Mouse (Mus musculus) heart, adult 9 months (tissue): ENCODE results near the gene Klrb1c.
"Not testable (repeated sequence)": the region's sequence is repeated elsewhere in the genome, so short reads cannot be mapped to it uniquely, and the experiment has no call there.

Experiments
- DNase-seq, 2 experiments: peaks; one replicate each; pipeline ENCODE4 v3.0.0; 2022; ENCODE audit warnings: low spot score in 2 of 2

Klrb1c gene

DNA sequence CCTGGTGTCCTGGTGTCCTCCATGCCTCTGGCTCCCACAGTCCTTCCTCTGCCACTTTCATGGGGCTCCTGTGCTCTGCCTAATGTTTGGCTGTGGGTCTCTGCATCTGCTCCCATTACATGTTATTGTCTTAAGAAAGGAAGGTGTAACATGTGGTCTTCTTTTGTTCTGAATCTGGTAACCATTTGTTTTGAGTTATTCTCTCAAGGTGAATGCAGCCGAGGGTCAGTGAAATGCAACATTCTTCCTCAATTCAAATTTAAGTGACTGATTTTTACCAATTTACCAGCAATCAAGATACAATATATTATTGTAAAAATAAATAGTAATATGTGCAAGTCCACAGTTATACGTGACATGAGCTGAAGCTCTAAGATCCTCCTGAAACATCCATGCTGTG, at the start of gene Klrb1c:
Klrb1c (minus strand) TSS at position 101 of the 400 bp plus-strand sequence.
- no peak for DNase-seq

DNA sequence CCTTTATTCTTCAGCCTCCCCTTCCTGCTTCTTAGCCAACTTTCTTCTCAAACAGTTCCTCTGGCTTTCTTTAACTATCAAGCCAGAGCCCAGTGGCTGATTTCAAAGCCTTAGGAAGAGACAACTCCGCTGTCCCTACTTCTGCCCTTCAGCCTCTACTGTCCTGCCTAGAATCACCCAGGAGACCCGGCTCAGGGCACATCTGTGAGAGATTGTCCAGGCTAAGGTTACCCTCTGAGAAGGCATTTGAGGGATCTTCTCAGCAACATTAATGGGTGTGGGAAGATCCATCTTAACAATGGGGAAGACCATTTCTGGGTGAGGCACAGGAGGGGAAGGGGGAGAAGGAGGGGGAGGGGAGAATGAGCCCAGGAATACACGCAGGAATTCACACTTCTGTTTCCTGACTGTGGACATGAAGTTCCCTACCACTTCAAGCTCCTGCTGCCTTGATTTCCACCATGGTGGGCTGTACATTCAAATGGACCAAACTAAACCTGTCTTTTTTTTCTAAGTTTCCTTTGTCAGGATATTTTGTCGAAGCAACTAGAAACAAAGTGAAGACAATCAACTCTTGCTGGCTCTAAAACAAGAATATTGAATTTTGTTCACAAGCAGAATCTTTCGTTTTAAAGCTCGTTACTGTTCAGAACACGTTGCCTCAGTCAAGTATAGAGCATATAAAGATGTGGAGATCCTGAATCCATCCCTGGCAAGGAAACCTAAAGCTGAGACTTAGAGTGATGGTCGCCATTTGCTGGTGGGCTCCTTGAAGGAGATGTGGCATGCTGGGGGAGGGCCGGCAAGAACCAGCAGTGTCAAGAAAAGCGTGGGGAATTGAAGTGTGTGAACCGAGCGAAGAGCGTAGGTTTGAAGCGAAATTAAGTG, 48.7 kb upstream of the Klrb1c start:
- DNase-seq = no peak

DNA sequence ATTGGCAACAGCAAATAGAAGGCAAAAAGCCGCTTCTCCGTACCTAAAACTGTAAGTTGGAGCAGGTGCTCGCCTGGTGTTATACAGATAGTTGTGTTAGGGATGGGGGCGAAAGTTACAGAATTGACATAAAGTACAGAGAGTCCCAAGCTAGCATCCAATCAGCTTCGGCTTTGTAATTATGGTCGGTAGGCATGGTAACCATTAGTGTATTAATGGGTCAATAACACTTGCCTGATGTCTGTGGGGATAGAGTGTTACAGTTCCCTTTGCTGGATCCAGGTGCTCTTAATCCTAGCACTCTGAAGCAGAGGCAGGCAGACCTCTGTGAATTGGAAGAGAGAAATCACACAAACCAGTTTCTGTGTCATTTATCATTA, 47.9 kb upstream of the Klrb1c start:
- no peak for DNase-seq

DNA sequence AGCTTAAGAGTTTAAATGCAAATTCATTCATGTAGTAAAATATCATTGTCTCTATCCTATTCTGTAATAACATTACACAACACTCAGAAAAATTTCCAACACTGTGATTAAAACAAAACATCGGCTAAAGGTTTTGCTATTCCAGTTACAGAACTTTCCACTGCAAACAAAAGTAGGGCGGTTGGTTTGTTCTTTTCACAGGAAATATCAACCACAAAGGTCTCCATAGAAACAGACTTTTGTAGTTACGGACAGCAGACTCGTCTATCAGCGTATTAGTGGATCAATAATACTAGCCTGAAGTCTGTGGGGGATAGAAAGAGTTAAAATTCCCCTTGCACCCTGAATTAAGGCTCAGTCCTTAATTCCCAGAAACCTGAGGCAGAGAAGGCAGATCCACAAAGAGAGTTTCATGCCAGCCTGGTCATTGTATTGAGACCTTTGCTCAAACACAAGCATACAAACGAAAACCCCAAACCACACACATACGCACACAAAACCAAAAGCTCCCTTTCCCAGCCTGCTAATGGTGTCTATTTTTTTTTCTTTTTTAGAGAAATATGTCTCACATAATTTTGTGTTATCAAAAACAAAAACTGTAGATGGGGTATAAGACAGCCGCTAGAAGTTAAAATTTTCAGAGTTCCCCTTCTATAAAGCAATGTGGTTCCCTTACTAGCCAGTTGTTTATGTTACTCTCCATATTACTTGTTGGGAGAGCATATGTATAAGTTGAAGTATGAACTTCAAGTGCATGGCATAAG, 47.4 kb upstream of the Klrb1c start:
- DNase-seq = no peak

DNA sequence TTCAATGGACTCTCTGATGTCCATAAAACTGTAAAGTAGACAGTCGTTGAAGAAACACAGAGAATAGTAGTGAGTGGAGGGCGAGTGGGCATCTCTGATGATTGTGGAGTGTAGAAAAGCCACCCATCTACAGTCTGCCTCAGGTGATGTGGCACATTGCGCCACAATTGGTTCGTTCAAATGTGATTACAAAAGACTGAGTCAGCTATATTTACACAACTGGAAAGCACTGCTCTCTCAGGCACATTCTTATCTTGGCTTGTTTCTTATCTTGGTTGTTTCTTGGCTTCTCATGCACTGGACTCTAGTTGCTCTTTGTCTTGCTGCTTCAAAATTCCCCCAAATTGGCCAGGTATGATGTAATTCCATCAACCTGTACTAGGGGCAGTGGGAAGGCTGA, 46.6 kb upstream of the Klrb1c start:
- DNase-seq = no peak

DNA sequence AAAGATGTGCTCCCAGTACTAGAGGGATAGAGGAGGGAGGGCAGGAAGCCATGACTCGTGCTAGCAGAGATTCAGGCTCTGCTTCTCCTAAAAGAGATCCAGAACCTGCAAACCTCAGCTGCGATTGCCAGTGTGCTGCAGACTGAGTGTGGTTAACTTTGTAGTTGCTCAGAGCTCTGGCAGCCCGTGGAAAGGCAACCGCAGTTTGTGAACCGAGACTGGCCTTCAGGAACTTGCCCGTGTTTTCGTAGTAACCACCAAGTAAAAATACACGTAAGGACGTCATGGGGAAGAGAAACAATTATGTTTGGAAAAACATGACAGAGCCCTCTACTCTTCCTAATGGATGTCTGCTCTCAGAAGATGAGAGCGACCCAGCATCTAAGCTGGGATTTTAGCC, 44.0 kb upstream of the Klrb1c start:
- DNase-seq = no peak

DNA sequence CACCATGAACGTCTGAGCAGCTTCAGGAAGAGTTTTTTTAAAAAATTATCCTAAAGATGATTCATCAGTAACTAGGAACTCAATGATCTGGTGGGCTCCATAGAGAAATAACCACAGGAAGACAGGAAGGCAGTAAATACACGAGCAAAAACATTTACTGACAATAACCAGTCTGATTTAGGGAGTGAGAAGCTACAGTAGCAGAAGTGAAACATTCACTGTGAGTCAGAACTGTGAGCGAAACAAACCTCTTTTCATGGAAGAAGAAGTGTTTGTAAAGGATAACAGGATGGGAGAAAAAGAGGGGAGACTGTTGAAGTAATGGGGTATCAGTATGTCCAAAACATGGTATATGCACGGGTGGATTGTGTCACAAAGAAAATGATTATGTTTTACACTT, 40.8 kb upstream of the Klrb1c start:
- DNase-seq = no peak

DNA sequence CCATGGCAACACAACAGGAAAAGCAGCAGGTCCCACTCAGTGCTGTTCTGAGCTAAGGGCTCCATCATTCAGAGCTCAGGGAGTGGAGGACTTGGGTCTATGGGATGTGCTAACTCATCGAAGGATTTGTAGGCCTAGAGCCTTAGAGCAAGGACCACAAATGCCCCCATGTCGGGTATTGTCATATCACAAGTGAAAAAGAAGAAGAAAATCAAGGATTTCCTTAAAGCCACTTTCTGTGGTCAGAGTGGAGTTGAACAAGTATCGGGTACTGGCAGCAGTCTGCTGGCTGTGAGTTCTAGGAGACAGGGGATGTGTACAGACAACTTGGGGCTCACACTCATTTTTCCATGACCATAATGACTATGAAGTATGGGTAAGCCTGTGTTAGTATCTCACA, 37.8 kb upstream of the Klrb1c start:
- no peak for DNase-seq

DNA sequence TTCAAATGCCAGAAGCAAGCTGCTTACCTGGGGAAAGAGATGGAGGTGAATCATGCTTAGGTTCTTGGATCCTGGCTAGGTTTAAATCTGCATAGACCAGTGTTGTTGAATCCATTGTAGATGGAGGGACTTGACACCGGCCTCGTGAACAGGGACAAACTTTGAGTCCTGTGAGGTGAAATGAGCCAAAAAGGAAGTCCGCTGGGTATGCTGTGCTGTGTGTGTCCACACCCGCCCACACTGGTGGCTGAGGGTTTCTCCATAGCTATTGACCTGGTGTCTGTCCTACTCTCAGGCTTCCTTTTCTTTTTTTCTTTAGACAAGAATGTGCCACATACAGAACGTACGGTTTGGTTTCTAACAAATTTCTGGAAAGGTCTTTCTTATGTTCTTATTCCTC, 37.1 kb upstream of the Klrb1c start, which contains the start of the genes Gm44511 and Klrb1b:
Gm44511 (minus strand) TSS at position 184 of the 400 bp plus-strand sequence.
Klrb1b (minus strand) TSS at position 200 of the 400 bp plus-strand sequence.
- no peak for DNase-seq

DNA sequence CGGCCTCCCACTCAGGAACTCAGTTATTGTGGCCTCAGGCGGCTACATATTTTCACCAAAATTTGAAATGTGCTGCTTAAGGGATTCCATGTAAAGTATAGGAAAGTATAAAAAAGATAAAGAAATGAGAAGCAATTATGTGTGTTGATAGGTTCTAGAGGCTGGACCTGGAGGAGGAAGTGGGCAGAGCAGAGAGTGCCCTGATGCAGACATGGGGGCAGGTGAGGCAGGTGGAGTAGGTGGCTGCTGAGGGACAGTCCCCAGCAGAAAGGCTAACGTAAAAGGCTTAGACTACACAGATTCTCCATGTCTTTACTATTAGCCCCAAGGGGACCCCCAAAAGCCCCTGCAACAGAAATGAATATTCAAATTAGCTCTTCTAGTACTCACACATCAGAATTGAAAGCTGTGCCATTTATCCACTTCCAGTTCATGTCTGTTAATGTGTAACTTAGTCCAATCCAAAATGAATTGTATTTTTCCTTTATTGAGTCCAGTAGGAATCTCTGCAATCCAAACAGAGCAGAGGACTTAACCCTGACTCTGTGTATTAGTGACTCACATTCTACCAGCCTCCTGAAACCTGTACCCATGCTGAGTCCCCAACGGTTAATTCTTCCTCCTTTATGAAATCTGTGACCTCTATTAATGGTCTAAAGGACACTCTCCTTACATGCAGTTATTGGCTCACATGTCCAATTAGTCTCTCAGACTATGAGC, 29.2 kb upstream of the Klrb1c start:
- DNase-seq = no peak

DNA sequence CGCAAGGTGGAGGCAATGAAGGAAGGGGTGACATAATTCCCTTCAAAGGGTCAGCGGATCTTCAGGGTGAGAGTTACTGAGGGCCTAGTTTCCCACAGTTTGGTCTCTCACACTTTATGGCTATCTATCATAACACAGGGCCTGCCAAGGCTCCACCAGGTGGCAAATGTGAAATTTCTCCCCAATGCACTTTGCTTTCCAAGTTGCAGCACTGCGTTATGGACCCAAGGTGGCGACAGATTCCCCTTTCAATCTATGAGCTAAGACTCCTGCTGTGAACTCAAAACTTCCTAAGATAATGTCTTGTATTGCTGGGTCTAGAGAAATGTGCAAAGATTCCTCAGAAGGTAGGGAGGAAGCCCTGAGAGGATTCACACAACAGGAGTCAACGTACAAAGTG, 19.5 kb upstream of the Klrb1c start:
- DNase-seq = no peak

DNA sequence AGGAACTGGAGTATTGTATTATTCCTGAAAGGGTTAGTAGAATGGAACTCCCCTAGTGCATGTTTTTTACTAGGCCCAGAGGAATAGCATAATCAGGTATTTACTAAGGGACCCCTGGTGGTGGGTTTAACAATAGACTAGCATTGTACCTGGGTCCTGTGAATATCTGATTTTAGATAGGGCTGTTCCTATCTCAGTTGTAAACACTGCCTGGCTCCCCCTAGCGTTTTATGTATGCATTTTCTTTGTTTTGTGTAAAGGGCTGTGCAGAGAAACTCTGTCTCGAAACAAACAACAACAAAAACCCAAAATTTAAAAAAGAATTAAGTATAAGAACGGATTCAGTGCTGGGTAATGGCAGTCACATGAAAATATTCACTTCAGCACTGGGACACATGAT, 18.0 kb upstream of the Klrb1c start:
- no peak for DNase-seq

DNA sequence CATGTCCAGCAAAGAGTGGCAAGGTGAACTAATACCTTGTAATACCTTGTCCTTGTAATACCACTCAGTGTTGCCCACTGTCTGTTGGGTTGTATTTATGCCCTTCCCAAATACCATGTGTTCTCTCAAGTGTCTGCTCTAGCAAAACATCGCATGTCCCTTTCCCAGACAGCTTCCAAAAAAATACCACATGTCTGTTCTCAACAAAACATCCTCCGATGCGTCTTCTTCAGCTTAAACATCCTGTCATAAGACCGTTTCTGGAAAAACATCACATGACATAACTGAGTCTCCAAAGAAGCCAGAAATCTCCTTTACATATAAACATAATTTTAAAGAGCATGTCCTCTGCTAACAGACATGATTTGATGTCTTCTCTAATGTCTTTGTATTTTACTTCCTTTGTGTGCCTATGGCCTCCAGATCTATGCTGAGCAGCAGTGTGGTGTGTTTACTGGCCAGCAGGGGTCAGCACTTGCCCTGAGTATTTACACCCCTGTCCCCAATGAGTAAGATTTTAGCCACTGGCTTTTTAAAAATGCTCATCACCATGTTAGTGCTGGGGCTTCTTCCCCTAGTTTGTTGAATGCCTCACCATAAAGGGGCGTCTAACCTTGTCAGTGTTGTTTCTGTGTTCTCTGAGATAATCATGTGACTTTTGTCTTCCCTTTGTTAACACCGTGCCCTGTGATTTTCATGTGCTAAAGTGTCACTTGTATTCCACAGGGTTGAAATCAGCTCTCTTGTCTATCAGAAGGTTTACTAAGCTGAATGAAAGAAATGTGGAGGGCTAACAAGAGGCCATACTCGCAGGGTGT, 16.0 kb upstream of the Klrb1c start:
- DNase-seq = peak; percentile 51 to 67

DNA sequence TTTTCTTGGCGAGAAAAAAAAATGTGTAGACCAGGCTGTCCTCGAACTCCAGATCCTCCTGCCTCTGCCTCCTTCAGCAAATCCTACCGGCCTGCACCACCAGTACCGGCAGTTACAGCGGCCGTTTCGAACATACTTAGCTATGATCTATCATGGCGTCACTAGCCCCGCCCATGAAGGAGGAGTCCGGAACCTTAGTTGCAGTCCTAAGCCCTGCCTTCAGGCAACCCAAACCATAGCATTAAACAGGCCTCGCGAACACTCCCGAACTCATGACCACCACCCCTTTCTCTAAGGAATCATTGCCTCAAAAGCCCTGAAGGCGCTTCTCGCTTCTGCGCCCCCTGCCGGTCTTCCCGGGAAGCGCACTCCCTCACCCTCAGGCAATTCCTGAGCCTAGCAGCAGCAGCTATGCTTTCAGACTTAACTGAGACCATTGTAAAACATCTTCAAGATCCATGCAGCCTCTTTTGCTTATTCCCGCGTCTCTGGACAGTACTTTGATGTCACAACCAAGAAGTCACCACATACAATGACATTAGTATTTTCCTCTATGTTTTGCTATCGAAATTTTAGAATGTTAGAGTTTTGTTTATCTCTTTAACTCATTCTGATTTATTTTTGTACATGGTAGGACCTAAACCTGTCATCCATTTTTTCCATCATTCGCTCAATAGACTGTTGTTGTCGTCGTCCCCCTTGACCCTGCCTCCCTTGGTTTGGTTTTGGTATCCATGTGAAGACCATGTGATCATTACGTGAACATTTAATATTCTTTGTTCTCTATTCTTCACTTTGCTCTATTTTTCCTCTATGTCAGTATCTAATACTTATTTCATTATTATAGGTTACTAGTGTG, 14.2 kb upstream of the Klrb1c start:
- peak; percentile 95 to 96 for DNase-seq

DNA sequence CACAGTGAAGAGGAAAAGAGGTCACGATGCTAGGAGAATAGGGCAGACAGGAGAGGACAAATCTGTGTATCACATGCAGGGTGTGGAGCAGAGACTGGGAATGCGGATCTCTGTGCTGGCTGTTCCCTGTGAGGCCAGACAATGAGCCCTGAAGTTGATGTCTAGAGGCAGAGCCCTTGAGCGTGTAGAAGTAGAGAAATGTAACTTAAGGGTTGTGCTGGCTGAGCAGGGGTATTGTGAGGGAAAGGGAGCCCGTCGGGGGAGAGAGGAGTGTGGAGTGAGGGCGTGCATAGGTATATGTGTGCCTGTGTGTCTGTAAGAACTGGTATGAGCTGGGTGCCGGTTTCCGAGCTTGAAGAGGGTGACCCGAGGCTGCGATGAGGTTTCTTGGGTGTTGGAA, 13.5 kb upstream of the Klrb1c start:
- DNase-seq = no peak

DNA sequence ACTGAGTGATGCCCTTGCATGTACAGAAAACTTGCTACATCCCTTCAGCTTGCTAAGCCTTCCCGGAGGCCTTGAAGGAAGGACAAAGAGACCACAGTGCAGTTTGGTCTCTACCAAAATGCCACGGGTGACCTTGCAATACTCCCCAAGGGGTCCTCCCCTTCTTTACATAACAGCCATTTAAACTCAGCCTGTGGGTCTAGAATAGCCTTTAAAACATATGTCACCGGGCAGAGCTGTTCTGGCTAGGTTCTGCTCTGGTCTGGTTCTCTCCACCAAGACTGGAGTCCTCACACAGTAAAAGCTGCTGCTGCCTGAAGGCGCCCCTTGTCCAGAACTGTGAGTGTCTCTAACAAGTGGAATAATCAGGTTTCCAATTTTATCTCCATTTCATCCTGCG, 11.7 kb upstream of the Klrb1c start:
- DNase-seq = not testable (repeated sequence)

DNA sequence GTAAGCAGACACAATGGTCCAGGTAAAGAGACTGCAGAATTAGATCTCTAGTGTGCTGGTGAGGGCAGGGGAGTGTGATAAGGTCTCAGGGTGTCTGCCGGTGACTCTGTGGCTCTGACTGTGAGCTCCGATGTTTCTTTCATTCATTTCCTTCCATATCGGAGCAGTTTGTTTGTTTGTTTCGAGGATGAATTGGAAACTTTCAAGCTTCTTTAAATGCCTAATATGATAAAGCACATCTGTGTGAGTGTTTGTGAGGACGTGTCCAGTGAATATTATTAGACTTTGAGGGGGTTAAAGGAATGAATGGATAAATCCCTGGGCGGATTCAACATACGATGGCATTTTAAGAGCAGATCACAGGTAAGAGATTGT, 10.9 kb upstream of the Klrb1c start:
- no peak for DNase-seq

DNA sequence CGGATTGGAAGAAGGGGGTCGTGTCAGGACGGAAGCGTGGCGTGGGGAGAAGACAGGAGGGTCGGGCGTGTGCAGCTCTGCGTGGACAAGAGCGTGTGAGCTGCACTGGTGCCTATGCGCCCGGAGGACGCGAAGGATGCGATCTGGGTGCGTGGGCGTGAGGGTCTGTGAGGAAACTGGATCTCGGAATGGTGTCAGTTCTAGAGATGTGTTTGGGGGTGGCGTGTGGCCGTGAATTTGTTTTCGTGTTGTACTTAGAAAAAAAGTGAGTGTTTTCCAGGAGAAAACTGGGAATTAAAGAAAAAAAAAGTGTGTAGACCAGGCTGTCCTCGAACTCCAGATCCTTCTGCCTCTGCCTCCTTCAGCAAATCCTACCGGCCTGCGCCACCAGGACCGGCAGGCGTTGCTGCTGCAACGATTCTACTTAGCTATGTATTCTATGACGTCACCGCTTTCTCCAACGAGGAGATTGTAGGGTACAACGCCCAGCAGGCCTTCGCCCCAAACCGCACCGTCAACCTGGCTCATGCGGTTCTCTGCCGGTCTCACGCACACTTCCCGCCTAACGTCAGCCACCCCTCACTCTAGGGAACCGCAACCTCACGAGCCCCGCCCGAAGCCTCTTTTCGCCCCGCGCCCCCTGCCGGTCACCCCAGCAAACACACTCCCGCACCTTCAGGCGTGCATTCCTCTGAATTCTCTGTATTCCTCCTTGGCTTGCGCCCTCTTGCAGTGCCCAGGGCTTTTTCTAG, 10.3 kb upstream of the Klrb1c start:
- DNase-seq = peak; percentile 73 to 89

DNA sequence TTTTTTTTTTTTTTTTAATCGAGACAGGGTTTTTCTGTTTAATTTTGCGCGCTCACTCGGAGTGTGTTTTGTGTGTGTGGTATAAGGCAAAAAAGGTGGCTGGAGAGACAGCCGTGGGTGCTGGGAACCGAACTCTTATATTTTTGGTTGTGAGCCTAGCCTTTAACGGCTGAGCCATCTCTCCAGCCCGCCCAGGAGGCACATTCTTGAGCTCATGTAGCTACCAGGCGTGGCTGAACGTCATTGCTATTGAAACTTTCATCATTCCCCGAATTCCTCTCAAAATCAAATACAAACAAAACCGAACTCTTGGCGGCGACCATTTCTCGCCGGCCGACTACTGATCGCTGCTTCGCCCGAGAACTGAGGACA, 9.7 kb upstream of the Klrb1c start:
- DNase-seq = peak; percentile 52 to 82
